Mouse (Mus musculus) gastrocnemius, adult 2 months (tissue): ENCODE measurements around the gene Cped1. TPM values are rescaled to one million over a fixed set of nuclear protein-coding genes. Genes with fewer than 3 reads are reported as not detected.

ENCODE experiments used
- DNase-seq: peaks from one replicate; pipeline ENCODE4 v3.0.0; 2022
- H3K27ac ChIP-seq: fragments of 200-600 bp; 2 replicates; pipeline ENCODE4 v1.8.1; 2022; ENCODE audit warnings: mild to moderate bottlenecking
- H3K4me3 ChIP-seq: fragments of 200-600 bp; 2 replicates; pipeline ENCODE4 v1.8.1; 2022; ENCODE audit warnings: mild to moderate bottlenecking, moderate library complexity
- CTCF ChIP-seq: fragments of 200-600 bp; IDR thresholded peaks from 2 replicates; pipeline ENCODE4 v1.8.1; 2022; ENCODE audit warnings: antibody characterized with exemption, mild to moderate bottlenecking, moderate library complexity
- intact Hi-C: fragments of 180-260 bp; cut with DNase I; formaldehyde crosslinking; loops from one replicate; pipeline ENCODE4 v1.15.1; 2025
- total RNA-seq, 2 experiments: library from RNA; stranded (reverse); gene quantifications; 2 replicates each; pipeline ENCODE4 v1.2.3; 2021

Gene Cped1
- total RNA-seq, 2 experiments from 2014 or later: 22.4 to 24.5 TPM

DNA sequence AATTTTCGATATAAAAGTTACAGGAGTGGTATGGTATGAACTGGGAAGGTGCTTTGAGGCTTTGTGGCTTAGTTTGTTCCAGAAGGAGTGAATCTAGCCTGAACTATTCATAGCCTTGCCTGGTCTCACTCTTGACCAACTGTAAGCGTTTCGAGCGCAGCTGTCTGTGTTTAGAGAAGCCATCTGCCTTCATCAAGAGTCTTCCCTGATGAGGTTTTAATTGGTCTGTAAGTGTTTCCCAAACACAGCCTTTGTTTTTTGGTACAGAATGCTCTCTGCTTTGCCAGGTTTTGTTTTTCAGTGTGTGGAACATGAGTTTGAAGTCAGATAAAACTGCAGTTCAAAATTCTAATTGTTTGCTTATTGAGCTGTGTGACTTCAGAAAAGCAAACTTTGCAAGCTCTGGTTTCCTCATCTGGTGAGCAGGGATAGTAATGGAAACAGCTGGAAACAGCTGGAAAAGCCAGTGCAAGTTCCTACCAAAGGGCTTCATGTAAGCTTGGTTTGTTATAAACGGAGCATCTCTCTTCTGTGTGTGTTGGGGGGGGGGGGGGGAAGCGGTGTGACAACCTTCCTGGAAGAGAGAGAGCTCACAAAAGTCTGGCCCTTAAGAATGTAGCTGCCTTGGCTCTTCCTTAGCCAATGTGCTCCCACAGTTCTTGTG, 221.0 kb downstream of the Cped1 start:
- DNase-seq: no peak
- no peak overlapping the region for H3K27ac ChIP-seq
- intact Hi-C loops: no loop called here
- no peak for TF ChIP-seq CTCF
- H3K4me3 ChIP-seq: no peak overlapping the region

DNA sequence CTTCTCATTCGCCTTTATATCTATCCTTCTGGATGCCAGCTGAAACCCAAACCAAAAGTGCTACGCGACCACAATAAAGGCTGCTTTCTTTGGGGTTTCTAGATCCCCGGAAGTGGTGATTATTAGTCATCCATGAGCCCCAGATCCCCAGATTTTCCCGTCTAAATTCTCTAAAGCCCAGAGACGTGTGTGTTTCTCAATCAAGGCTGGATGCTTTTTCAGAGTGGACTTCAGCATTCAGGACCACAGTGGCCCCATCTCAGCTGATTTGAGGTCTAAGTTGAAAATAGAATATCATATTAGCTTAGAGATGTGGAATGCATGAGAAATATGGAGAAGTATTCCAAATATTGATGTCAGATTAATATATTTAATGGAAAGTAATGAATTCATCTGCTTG, 226.4 kb downstream of the Cped1 start:
- no peak for TF ChIP-seq CTCF
- intact Hi-C loops: no loop called here
- DNase-seq: no peak
- H3K4me3 ChIP-seq: no peak overlapping the region
- no peak overlapping the region for H3K27ac ChIP-seq

DNA sequence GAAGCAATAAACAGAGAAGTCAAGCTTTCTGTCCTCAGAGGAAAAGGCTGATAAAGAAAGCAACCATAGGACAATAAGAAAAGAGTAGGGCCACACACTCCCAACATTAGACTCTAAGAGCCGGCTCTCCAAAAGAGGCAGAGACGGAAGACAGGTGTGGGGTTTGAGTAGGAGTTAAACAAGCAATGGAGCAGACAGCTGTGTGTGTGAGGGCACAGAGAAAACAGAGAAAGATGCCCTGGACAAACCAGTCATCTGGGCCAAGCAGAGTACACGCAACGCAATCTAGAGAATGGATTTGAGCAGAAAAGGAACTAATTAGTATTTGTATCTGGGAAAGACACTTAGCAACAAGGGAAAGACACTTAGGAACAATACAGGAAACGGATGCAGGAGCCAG, 227.5 kb downstream of the Cped1 start:
- intact Hi-C loops: no loop called here
- Histone ChIP-seq H3K27ac (no peak overlapping the region), H3K4me3 (no peak overlapping the region)
- no peak for TF ChIP-seq CTCF
- DNase-seq: no peak

DNA sequence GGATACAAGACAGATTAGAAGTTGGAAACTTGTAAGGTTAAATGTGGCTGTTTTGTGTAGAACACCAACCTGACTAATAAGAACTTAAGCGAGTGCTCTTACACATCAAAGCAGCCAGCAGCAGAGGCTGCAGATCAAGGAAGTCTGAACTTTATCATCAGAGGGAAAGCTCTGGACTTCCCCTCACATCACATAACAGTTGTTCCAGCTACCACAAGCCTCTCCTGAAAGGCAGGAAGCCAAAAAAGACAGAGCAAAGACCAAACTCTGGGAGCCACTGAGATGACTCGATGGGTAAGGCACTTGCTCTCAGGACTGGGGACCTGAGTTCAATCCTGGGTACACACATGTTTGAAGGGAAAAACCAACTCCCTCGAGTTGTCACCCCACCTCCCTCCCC, 228.1 kb downstream of the Cped1 start:
- intact Hi-C loops: no loop called here
- Histone ChIP-seq H3K4me3 (no peak overlapping the region), H3K27ac (no peak overlapping the region)
- no peak for DNase-seq
- no peak for TF ChIP-seq CTCF

DNA sequence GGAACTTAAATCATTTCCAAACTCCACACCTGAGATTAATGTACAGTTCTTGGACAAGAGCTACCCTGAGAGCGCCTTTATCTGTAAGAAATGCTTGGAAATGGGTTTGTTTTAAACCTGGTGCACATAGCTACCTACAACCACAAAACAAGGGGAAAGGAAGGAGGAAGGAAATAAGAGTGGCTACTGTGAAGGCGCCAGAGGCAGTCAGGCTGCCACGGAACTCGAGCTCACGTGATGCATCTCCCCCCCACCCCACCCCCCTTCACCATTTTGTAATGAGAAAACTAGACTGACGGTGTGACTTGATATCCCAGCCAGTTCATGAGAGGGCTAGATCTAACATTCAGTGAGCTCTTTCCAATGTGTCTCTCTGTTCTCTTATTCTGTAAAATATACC, 228.9 kb downstream of the Cped1 start:
- no peak overlapping the region for H3K4me3 ChIP-seq
- no peak for DNase-seq
- TF ChIP-seq CTCF: no peak
- intact Hi-C loops: no loop called here
- H3K27ac ChIP-seq: no peak overlapping the region

DNA sequence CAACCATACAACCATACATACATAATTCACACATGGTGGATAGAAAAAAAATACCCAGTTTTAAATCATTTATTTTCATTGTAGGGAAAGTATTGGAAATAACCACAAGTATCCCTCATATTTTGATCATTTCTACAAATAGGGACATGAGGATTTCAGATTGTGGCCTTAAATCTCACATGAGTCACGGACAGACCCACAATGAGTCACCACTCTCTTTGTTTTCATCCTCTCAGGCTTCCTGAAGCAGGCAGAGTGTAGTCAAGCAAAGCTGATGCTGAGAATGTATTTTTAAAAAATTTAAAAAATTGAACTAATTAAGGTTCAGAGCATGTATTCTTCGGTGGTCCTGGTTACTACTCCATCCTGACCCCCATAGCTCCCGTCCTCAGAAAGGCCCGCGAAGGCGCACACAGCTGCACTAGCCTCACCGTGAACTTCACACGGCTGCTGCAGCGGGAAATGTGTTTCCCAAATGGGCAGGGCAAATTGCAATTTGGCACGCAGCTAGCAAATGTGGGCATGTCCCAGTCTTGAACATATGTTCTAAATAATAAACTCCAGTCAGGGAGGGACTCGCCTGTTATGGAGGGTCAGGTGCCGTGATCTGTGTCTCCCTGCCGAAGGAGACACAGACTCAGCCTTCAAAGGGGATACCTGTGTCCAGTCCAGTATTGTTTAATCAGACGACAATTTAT, 230.7 kb downstream of the Cped1 start:
- intact Hi-C loops: no loop called here
- no peak for TF ChIP-seq CTCF
- Histone ChIP-seq H3K4me3 (no peak overlapping the region), H3K27ac (no peak overlapping the region)
- DNase-seq: no peak

DNA sequence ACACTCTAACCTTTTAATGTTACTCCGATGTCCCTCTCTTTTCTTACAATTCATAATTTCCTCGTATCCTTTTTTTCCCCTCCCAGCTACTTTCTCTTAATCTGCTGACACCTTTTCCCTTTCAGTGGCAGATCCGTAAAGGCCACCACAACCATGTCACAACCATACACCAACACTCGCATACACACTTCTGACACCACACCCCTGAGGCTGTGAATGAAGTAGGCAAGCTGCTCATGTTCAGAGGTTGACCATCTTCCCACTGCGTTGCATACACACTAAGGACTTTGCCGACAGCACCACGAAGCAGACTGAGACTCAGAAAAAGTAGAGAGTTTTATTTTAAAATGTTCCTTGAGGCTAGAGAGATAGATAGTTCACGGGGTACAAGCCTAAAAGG, 235.4 kb downstream of the Cped1 start:
- intact Hi-C loops: no loop called here
- H3K27ac ChIP-seq: no peak overlapping the region
- no peak for TF ChIP-seq CTCF
- no peak for DNase-seq
- no peak overlapping the region for H3K4me3 ChIP-seq

DNA sequence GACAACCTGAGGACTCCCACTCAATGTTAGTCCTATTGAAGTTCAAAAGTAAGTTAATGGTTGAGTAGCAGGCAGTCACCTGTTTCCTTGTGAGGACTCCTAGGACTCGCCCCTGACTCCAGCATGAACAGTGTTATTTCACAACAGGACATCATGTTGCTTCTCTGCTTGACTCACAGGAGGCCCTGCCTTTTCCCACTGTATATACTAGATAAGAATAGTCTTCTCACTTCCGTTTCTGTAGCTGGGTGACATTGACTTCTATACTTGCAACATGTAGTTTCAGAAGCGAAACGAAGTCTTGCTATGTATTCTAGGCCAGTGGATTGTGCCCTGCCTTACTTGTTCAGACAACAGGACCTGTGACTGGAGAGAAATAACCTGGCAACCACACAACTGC, 236.4 kb downstream of the Cped1 start:
- TF ChIP-seq CTCF: no peak
- Histone ChIP-seq H3K27ac (no peak overlapping the region), H3K4me3 (no peak overlapping the region)
- DNase-seq: no peak
- intact Hi-C loops: no loop called here

DNA sequence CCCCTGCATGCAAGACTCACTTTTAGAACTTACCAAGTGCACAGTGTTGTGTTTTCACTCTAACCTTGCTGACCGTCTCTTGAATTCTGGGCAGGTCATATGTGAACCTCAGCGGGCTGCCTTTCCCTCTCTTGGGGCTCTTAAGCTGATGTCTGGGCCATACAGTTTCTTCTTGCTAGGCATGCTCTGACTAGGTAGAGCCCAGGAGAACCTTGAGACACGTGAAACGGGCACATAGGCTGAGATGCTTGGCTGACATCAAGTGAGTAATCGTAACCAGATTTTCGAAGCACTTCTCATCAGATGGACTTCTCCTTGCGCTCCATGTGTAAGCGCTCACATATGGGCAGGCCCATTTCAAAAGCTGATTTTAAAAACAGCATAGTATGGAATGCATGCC, 237.2 kb downstream of the Cped1 start:
- no peak overlapping the region for H3K4me3 ChIP-seq
- no peak overlapping the region for H3K27ac ChIP-seq
- intact Hi-C loops: no loop called here
- no peak for DNase-seq
- no peak for TF ChIP-seq CTCF

DNA sequence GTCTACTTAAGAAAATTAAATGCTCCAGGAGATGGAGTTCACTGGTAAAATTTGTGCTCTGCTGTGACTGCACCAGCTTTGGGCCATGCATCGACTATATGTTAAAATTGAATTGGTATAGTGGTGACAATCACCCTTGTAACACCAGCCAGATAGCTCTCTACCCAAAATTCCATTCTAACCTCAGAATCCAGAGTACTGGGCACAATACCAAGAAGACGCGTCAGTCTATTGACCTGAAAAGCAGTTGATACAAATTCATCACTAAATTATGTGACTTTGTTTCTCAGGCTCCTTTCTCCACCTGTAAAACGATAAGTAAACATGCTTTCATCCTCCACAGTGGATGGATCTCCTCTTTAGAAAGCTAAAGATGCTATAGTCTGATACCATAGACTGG, 238.6 kb downstream of the Cped1 start:
- intact Hi-C loops: no loop called here
- TF ChIP-seq CTCF: no peak
- H3K4me3 ChIP-seq: no peak overlapping the region
- no peak overlapping the region for H3K27ac ChIP-seq
- DNase-seq: no peak

DNA sequence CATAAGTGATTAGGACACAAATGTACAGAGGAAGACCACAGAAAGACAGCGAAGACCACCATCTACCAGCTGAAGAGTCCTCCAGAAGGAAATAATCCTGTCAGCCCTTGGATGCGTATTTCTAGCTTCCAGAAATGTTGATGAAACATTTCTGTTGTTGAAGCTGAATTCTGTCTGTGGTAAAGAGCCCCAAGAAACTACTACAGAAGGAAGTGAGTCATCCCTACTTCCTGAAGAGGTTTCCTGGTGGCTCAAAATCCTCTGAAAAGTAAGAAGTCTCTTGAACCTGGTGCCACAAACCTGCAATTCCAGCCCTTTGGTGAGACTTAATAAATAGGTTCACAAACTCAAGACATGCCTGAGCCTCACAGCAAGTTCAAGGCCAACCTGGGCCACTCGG, 245.5 kb downstream of the Cped1 start:
- no peak overlapping the region for H3K4me3 ChIP-seq
- no peak for TF ChIP-seq CTCF
- intact Hi-C loops: no loop called here
- DNase-seq: no peak
- no peak overlapping the region for H3K27ac ChIP-seq

DNA sequence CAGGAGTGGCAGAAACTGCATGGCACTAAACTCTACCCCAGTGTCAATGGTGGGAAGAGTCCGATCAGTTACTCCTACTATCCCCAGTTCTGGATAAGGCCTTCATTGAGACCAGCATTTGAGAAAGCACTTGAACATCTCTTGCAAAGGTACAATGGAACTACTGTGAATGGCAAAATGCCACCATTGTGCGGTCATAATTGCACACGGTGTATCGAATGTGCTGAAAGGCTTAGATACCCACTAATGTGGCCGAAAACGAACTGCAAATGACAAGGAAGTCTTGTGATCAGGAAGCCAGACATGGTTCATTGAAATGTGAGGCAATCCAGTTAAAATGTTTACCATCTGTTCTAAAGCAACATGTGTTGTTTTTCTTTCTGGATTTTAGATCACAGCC, 247.8 kb downstream of the Cped1 start:
- H3K27ac ChIP-seq: no peak overlapping the region
- H3K4me3 ChIP-seq: no peak overlapping the region
- no peak for DNase-seq
- TF ChIP-seq CTCF: no peak
- intact Hi-C loops: no loop called here

DNA sequence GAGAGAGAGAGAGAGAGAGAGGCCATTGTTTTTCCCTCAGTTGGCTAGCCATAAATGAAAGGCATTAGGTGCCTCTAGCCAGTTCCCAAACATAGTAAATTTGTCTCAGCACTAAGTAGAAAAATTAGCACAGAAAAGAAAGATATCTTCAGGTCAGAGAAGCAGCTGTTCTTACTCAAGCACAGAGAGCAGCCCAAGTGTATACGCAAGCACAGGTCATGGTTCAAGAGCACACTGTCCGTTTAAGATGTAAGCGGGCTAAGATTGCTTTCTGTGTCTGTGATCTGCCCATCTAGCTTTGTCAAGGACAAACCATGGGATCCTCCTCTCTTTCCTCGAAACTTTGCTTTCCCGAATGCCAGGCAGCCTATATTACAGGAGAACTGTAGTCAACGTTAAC, 249.4 kb downstream of the Cped1 start:
- intact Hi-C loops: no loop called here
- no peak for TF ChIP-seq CTCF
- H3K27ac ChIP-seq: no peak overlapping the region
- H3K4me3 ChIP-seq: no peak overlapping the region
- DNase-seq: no peak

DNA sequence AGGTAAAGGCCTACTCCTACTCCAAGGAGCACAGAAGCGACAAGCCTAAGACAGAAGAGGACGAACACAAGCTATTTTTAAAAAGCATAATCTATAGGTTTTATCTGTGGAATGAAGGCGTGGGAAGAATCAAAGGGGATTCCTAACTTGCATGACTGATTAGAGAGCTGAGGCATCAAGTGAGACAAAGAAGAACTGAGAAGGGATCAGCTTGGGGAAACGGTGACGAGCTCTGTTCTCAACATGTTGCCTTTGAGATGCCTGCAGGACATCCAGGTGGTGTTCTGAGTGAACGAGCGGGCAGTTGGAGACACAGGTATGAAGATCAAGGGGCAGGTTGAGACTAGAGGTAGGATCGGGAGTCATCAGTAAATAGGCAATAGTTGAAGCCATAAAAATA, 257.6 kb downstream of the Cped1 start:
- intact Hi-C loops: no loop called here
- no peak for TF ChIP-seq CTCF
- Histone ChIP-seq H3K4me3 (no peak overlapping the region), H3K27ac (no peak overlapping the region)
- no peak for DNase-seq
